Mouse (Mus musculus) heart, embryonic 12.5 days (tissue): ENCODE measurements around the gene Apbb1ip. TPM values are rescaled to one million over a fixed set of nuclear protein-coding genes. Genes with fewer than 3 reads are reported as not detected.
A peak's percentile ranks its signal among the peaks of the same experiment; 100 is the strongest.
"Not testable (repeated sequence)": the region's sequence is repeated elsewhere in the genome, so short reads cannot be mapped to it uniquely, and the experiment has no call there.

ENCODE experiments used
- ATAC-seq: fragments of 200-750 bp; cut with Nextera tagmentation; 2 replicates; pipeline ENCODE4 v1.8.0; 2017; ENCODE audit warnings: moderate TSS enrichment, moderate library complexity; ENCODE audit not compliant: insufficient number of reproducible peaks, low FRiP score
- H3K27ac ChIP-seq: fragments of 300-500 bp; sonication (generic); 2 replicates; pipeline ENCODE4 v1.5.1; 2016; ENCODE audit warnings: mild to moderate bottlenecking, moderate library complexity; ENCODE audit not compliant: poor library complexity, severe bottlenecking
- H3K27me3 ChIP-seq: fragments of 300-500 bp; sonication (generic); replicated peaks from 2 replicates; pipeline ENCODE4 v1.6.1; 2016; ENCODE audit warnings: mild to moderate bottlenecking, moderate library complexity
- H3K36me3 ChIP-seq: fragments of 300-500 bp; sonication (generic); 2 replicates; pipeline ENCODE4 v1.6.1; 2016; ENCODE audit warnings: mild to moderate bottlenecking, moderate library complexity
- H3K4me1 ChIP-seq: fragments of 300-500 bp; sonication (generic); replicated peaks from 2 replicates; pipeline ENCODE4 v1.6.1; 2016; ENCODE audit warnings: mild to moderate bottlenecking
- H3K4me2 ChIP-seq: fragments of 300-500 bp; sonication (generic); 2 replicates; pipeline ENCODE4 v1.6.1; 2016; ENCODE audit warnings: mild to moderate bottlenecking, moderate library complexity
- H3K4me3 ChIP-seq: fragments of 300-500 bp; sonication (generic); 2 replicates; pipeline ENCODE4 v1.5.1; 2016; ENCODE audit warnings: mild to moderate bottlenecking
- H3K9ac ChIP-seq: fragments of 300-500 bp; sonication (generic); 2 replicates; pipeline ENCODE4 v1.6.1; 2016; ENCODE audit warnings: mild to moderate bottlenecking, moderate library complexity
- H3K9me3 ChIP-seq: fragments of 300-500 bp; sonication (generic); replicated peaks from 2 replicates; pipeline ENCODE4 v1.6.1; 2016; ENCODE audit warnings: mild to moderate bottlenecking, moderate library complexity
- WGBS: fragments of 180-500 bp; shearing (Covaris S2); methylation state at CpG from one replicate; pipeline ENCODE4 v1.1.7; 2016; 5-methylcytosine and 5-hydroxymethylcytosine counted together
- polyA plus RNA-seq: library from polyadenylated mRNA; unstranded; fragments of >200 nt; fragmentation: Nextera tagmentation; extraction: Ambion mirVana; gene quantifications from 2 replicates; pipeline ENCODE4 v1.2.1, GENCODE M21; 2016

The Apbb1ip gene
- polyA plus RNA-seq, 1 experiment from 2014 or later = 0.61 TPM

GRCm38 (mm10) chr2:22880726-22881125, 106.8 kb downstream of the Apbb1ip start:
- not testable (repeated sequence) for ATAC-seq, H3K27me3 ChIP-seq, H3K9me3 ChIP-seq, H3K27ac ChIP-seq, H3K4me2 ChIP-seq, H3K9ac ChIP-seq, H3K36me3 ChIP-seq, H3K4me3 ChIP-seq, H3K4me1 ChIP-seq
- 78% methylated on average over 3 of the region's 3 CpGs for WGBS

- H3K4me1 ChIP-seq = no peaks in the 10 kb centered on the region
- WGBS = 18% methylated on average over 9 of the region's 9 CpGs
- H3K4me3 ChIP-seq = peak overlapping the region; percentile 83
- H3K27me3 ChIP-seq = no peaks in the 10 kb centered on the region
- H3K9ac ChIP-seq = peak overlapping the region; percentile 70
- H3K4me2 ChIP-seq = peak overlapping the region; percentile 75
- peak overlapping the region; percentile 75 for H3K27ac ChIP-seq
- H3K36me3 ChIP-seq = no peaks in the 10 kb centered on the region
- ATAC-seq = 0 out of 2 replicates have a peak, but pooled peaks have one; percentile 19
- no peaks in the 10 kb centered on the region for H3K9me3 ChIP-seq
These were observed 121.0 kb downstream of the Apbb1ip start for GRCm38 (mm10) chr2:22894932-22895281.

GRCm38 (mm10) chr2:22895282-22896273, 121.7 kb downstream of the Apbb1ip start, which contains the start of gene Pdss1:
TSS of gene Pdss1 (plus strand) at chr2:22895522.
- H3K9ac ChIP-seq = peak within 1 kb of the TSS; percentile 70
- H3K27me3 ChIP-seq = no peaks in the 10 kb centered on the region
- ATAC-seq = peak; percentile 97
- H3K4me2 ChIP-seq = peak within 1 kb of the TSS; percentile 75
- no peaks in the 10 kb centered on the region for H3K36me3 ChIP-seq
- peak within 1 kb of the TSS; percentile 83 for H3K4me3 ChIP-seq
- under 1% methylated on average over 81 of the region's 81 CpGs for WGBS
- H3K27ac ChIP-seq = peak within 1 kb of the TSS; percentile 75
- no peaks in the 10 kb centered on the region for H3K9me3 ChIP-seq
- no peaks in the 10 kb centered on the region for H3K4me1 ChIP-seq

- WGBS = 69% methylated on average over 3 of the region's 3 CpGs
These were observed 130.1 kb downstream of the Apbb1ip start for GRCm38 (mm10) chr2:22903947-22904346.

GRCm38 (mm10) chr2:22914421-22914820, 140.5 kb downstream of the Apbb1ip start:
- no peak overlapping the region for H3K9ac ChIP-seq
- H3K4me3 ChIP-seq = no peak overlapping the region
- no peak overlapping the region for H3K4me2 ChIP-seq
- H3K27ac ChIP-seq = no peak overlapping the region
- H3K36me3 ChIP-seq = peaks cover 53% of the 10 kb centered on the region
- whole genome bisulfite sequencing = 93% methylated on average over 3 of the region's 3 CpGs
- H3K27me3 ChIP-seq = no peaks in the 10 kb centered on the region
- H3K9me3 ChIP-seq = no peaks in the 10 kb centered on the region
- no peak for ATAC-seq
- no peaks in the 10 kb centered on the region for H3K4me1 ChIP-seq

More at GRCm38 (mm10) chr2:22903947-22904346, 130.1 kb downstream of the Apbb1ip start:
- Histone ChIP-seq H3K4me1 (no peaks in the 10 kb centered on the region), H3K4me2 (no peak overlapping the region), H3K27ac (no peak overlapping the region), H3K9ac (no peak overlapping the region), H3K36me3 (peaks cover 44% of the 10 kb centered on the region), H3K9me3 (no peaks in the 10 kb centered on the region), H3K4me3 (no peak overlapping the region), H3K27me3 (no peaks in the 10 kb centered on the region)
- ATAC-seq = no peak

- H3K27me3 ChIP-seq = no peaks in the 10 kb centered on the region
- no peak overlapping the region for H3K4me2 ChIP-seq
- H3K9me3 ChIP-seq = no peaks in the 10 kb centered on the region
- H3K27ac ChIP-seq = no peak overlapping the region
- H3K9ac ChIP-seq = no peak overlapping the region
- WGBS = 94% methylated on average over 2 of the region's 2 CpGs
- H3K4me1 ChIP-seq = no peaks in the 10 kb centered on the region
- no peak overlapping the region for H3K4me3 ChIP-seq
- H3K36me3 ChIP-seq = peaks cover 43% of the 10 kb centered on the region
- ATAC-seq = no peak
These were observed 144.8 kb downstream of the Apbb1ip start for GRCm38 (mm10) chr2:22918651-22919050.

Other genes with a start within 250 kb of the Apbb1ip start
- gene Gad2, start 151.9 kb upstream of the Apbb1ip start, polyA plus RNA-seq = 0.17 and 0.42 TPM in 2 replicates
- gene Pdss1, start 121.4 kb downstream of the Apbb1ip start, polyA plus RNA-seq = 32.1 and 34.3 TPM in 2 replicates